9 mouse cellular contexts compared by ENCODE assay signal in genomic region chr3:58159384-58159783, GRCm38 (mm10).
DNase-seq lines count a peak whose midpoint lies in the region; ATAC-seq and TF ChIP-seq lines count a peak whose summit lies in the region.
"Had no signal": no experiment of that assay in that cellular context is flagged by ENCODE, and none has a peak within 500 bp of the region (broad histone marks: within the 10 kb centered on the region; RNA-seq: fewer than 3 reads in every experiment).

No protein-coding gene starts in this region.

- no peak for ATAC-seq in kidney, embryonic 15.5 days (replicated peaks; ENCODE audit: low FRiP score)
- peak; percentile 63; the same call in 1 of the 2 replicates for ATAC-seq in hindbrain, embryonic 15.5 days (ENCODE audit: low FRiP score, low read depth)

- H3K27me3 ChIP-seq in kidney, embryonic 15.5 days = no peaks in the 10 kb centered on the region; the same call in 1 of the 2 replicates
- peaks cover 19% of the 10 kb centered on the region for H3K27me3 ChIP-seq in E14TG2a.4 (ENCODE audit: insufficient read depth, low read length)
- H3K27me3 ChIP-seq in hindbrain, embryonic 15.5 days = no peaks in the 10 kb centered on the region
- H3K27me3 ChIP-seq: embryonic facial prominence, embryonic 15.5 days had no signal

- no peaks in the 10 kb centered on the region for H3K36me3 ChIP-seq in kidney, embryonic 15.5 days
- no peaks in the 10 kb centered on the region for H3K36me3 ChIP-seq in E14TG2a.4 (ENCODE audit: insufficient read depth, low read length)
- H3K36me3 ChIP-seq in hindbrain, embryonic 15.5 days = no peaks in the 10 kb centered on the region
- H3K36me3 ChIP-seq: embryonic facial prominence, embryonic 15.5 days had no signal

- no peak overlapping the region for H3K4me3 ChIP-seq in kidney, embryonic 15.5 days (replicated peaks)
- H3K4me3 ChIP-seq in E14TG2a.4 (replicated peaks; ENCODE audit: low read length) = no peak overlapping the region
- no peak overlapping the region for H3K4me3 ChIP-seq in hindbrain, embryonic 15.5 days
- H3K4me3 ChIP-seq: embryonic facial prominence, embryonic 15.5 days had no signal

- H3K9ac ChIP-seq in kidney, embryonic 15.5 days = no peak overlapping the region
- H3K9ac ChIP-seq in hindbrain, embryonic 15.5 days = no peak overlapping the region
- H3K9ac ChIP-seq: embryonic facial prominence, embryonic 15.5 days had no signal

- H3K9me3 ChIP-seq in kidney, embryonic 15.5 days (replicated peaks) = 0 out of 2 replicates have a peak, but pooled peaks cover 4% of the 10 kb centered on the region
- peaks cover 10% of the 10 kb centered on the region; the same call in 1 of the 2 replicates for H3K9me3 ChIP-seq in E14TG2a.4 (ENCODE audit: low read length)
- H3K9me3 ChIP-seq in hindbrain, embryonic 15.5 days = no peaks in the 10 kb centered on the region
- H3K9me3 ChIP-seq: embryonic facial prominence, embryonic 15.5 days had no signal

- 0 out of 2 replicates have a peak, but pooled peaks cover 8% of the 10 kb centered on the region for H3K4me1 ChIP-seq in kidney, embryonic 15.5 days
- H3K4me1 ChIP-seq in E14TG2a.4 (replicated peaks; ENCODE audit: low read depth, low read length) = peaks cover 12% of the 10 kb centered on the region
- no peaks in the 10 kb centered on the region for H3K4me1 ChIP-seq in hindbrain, embryonic 15.5 days (replicated peaks)

- no peak overlapping the region for H3K27ac ChIP-seq in kidney, embryonic 15.5 days
- no peak overlapping the region for H3K27ac ChIP-seq in hindbrain, embryonic 15.5 days (replicated peaks)
- H3K27ac ChIP-seq: embryonic facial prominence, embryonic 15.5 days had no signal

- WGBS in kidney, embryonic 15.5 days = 64% methylated on average over 3 of the region's 3 CpGs
- 60% methylated on average over 3 of the region's 3 CpGs for WGBS in hindbrain, embryonic 15.5 days

- peak; percentile 96 for TF ChIP-seq CTCF in E14TG2a.4 (conservative IDR thresholded peaks at IDR 0.05; ENCODE audit: low read length)

- H3K4me2 ChIP-seq in kidney, embryonic 15.5 days = no peak overlapping the region
- no peak overlapping the region for H3K4me2 ChIP-seq in hindbrain, embryonic 15.5 days

- DNase-seq in kidney, adult 18-20 months = peak; percentile 21
- DNase-seq in c-Kit-negative CD71-positive TER-119-positive erythroid progenitor cells, embryonic 14.5 days (ENCODE audit: low read depth, low spot score) = peak; percentile 4
- DNase-seq in mesoderm, embryonic 11.5 days (ENCODE audit: low read depth, low spot score) = peak; percentile 73
- no peak for DNase-seq in urinary bladder, postnatal 10 days (ENCODE audit: low spot score)
- DNase-seq in adrenal gland, adult 2 months = no peak

Comparison
In these comparisons a context has a peak if more than half of its experiments do, and no peak if none do; other contexts are left out.
1. DNase-seq: peak in kidney, adult 18-20 months (single experiment), c-Kit-negative CD71-positive TER-119-positive erythroid progenitor cells, embryonic 14.5 days (single experiment) and mesoderm, embryonic 11.5 days (single experiment); none in urinary bladder, postnatal 10 days (single experiment) and adrenal gland, adult 2 months (single experiment).